Mouse (Mus musculus): Measurements from ENCODE around the gene Gm16181. TPM values are rescaled to one million over a fixed set of nuclear protein-coding genes. Genes with fewer than 3 reads are reported as not detected.

The Gm16181 gene
- polyA plus RNA-seq, 1 experiment = not detected

GRCm38 (mm10) chr17:35201128-35201527 is 19.5 kb upstream of the Gm16181 start:
- TF ChIP-seq POLR2A (IDR thresholded peaks at IDR 0.05; ENCODE audit: control insufficient read depth, extremely low read depth, insufficient read depth, low read length, poor library complexity) (no peak), CTCF (IDR thresholded peaks at IDR 0.05; ENCODE audit: borderline replicate concordance, control insufficient read depth, extremely low read depth, insufficient read depth, low read length, poor library complexity) (no peak)
- H3K36me3 ChIP-seq (ENCODE audit: control insufficient read depth, insufficient read depth, low read length) = no peaks in the 10 kb centered on the region
- 4% methylated on average over 11 of the region's 11 CpGs for WGBS
- peak overlapping the region; percentile 54 for H3K4me3 ChIP-seq (ENCODE audit: control insufficient read depth, insufficient read depth, low read length)
- H3K27me3 ChIP-seq (ENCODE audit: control insufficient read depth, insufficient read depth, low read length) = no peaks in the 10 kb centered on the region
- DNase-seq = no peak
- H3K27ac ChIP-seq (ENCODE audit: control insufficient read depth, insufficient read depth, low read length) = peak overlapping the region; percentile 72
- peaks cover 77% of the 10 kb centered on the region for H3K4me1 ChIP-seq (replicated peaks; ENCODE audit: control insufficient read depth, insufficient read depth, low read length)

- DNase-seq = peak; percentile 70
- no peaks in the 10 kb centered on the region for H3K36me3 ChIP-seq (ENCODE audit: control insufficient read depth, insufficient read depth, low read length)
- H3K27ac ChIP-seq (ENCODE audit: control insufficient read depth, insufficient read depth, low read length) = peak within 1 kb of the TSS; percentile 72
- TF ChIP-seq CTCF (IDR thresholded peaks at IDR 0.05; ENCODE audit: borderline replicate concordance, control insufficient read depth, extremely low read depth, insufficient read depth, low read length, poor library complexity) (0 out of 2 replicates have a peak, but pooled peaks have one; percentile 18), POLR2A (IDR thresholded peaks at IDR 0.05; ENCODE audit: control insufficient read depth, extremely low read depth, insufficient read depth, low read length, poor library complexity) (peak; percentile 81)
- H3K4me1 ChIP-seq (replicated peaks; ENCODE audit: control insufficient read depth, insufficient read depth, low read length) = peaks cover 71% of the 10 kb centered on the region
- peak within 1 kb of the TSS; percentile 54 for H3K4me3 ChIP-seq (ENCODE audit: control insufficient read depth, insufficient read depth, low read length)
- no peaks in the 10 kb centered on the region for H3K27me3 ChIP-seq (ENCODE audit: control insufficient read depth, insufficient read depth, low read length)
- 1% methylated on average over 13 of the region's 13 CpGs for WGBS
Measured at GRCm38 (mm10) chr17:35201787-35202186, 18.8 kb upstream of the Gm16181 start, which contains the start of gene Tnf. Gene Tnf (minus strand): TSS chr17:35202007.

GRCm38 (mm10) chr17:35202442-35202841 is 18.2 kb upstream of the Gm16181 start:
- Histone ChIP-seq H3K4me3 (ENCODE audit: control insufficient read depth, insufficient read depth, low read length) (no peak overlapping the region), H3K27me3 (ENCODE audit: control insufficient read depth, insufficient read depth, low read length) (no peaks in the 10 kb centered on the region), H3K36me3 (ENCODE audit: control insufficient read depth, insufficient read depth, low read length) (no peaks in the 10 kb centered on the region), H3K27ac (ENCODE audit: control insufficient read depth, insufficient read depth, low read length) (no peak overlapping the region), H3K4me1 (replicated peaks; ENCODE audit: control insufficient read depth, insufficient read depth, low read length) (peaks cover 67% of the 10 kb centered on the region)
- DNase-seq = no peak
- no peak for TF ChIP-seq POLR2A (IDR thresholded peaks at IDR 0.05; ENCODE audit: control insufficient read depth, extremely low read depth, insufficient read depth, low read length, poor library complexity)
- 91% methylated on average over 4 of the region's 4 CpGs for WGBS

GRCm38 (mm10) chr17:35204494-35205379 is 15.9 kb upstream of the Gm16181 start, which contains the start of gene Lta:
Gene Lta (minus strand): TSS chr17:35205351.
- 23% methylated on average over 20 of the region's 20 CpGs for WGBS
- TF ChIP-seq CTCF (IDR thresholded peaks at IDR 0.05; ENCODE audit: borderline replicate concordance, control insufficient read depth, extremely low read depth, insufficient read depth, low read length, poor library complexity) = 0 out of 2 replicates have a peak, but pooled peaks have one; percentile 30
- TF ChIP-seq POLR2A (IDR thresholded peaks at IDR 0.05; ENCODE audit: control insufficient read depth, extremely low read depth, insufficient read depth, low read length, poor library complexity) = 0 out of 2 replicates have a peak, but pooled peaks have one; percentile 40
- H3K4me1 ChIP-seq (replicated peaks; ENCODE audit: control insufficient read depth, insufficient read depth, low read length) = peaks cover 59% of the 10 kb centered on the region
- peak; percentile 78 for DNase-seq
- no peaks in the 10 kb centered on the region for H3K27me3 ChIP-seq (ENCODE audit: control insufficient read depth, insufficient read depth, low read length)
- no peaks in the 10 kb centered on the region for H3K36me3 ChIP-seq (ENCODE audit: control insufficient read depth, insufficient read depth, low read length)
- H3K27ac ChIP-seq (ENCODE audit: control insufficient read depth, insufficient read depth, low read length) = peak within 1 kb of the TSS; percentile 79
- H3K4me3 ChIP-seq (ENCODE audit: control insufficient read depth, insufficient read depth, low read length) = peak within 1 kb of the TSS; percentile 30

GRCm38 (mm10) chr17:35205380-35205769 is 15.3 kb upstream of the Gm16181 start:
- TF ChIP-seq CTCF (IDR thresholded peaks at IDR 0.05; ENCODE audit: borderline replicate concordance, control insufficient read depth, extremely low read depth, insufficient read depth, low read length, poor library complexity) = no peak
- Histone ChIP-seq H3K27ac (ENCODE audit: control insufficient read depth, insufficient read depth, low read length) (peak overlapping the region; percentile 79), H3K4me3 (ENCODE audit: control insufficient read depth, insufficient read depth, low read length) (peak overlapping the region; percentile 30), H3K27me3 (ENCODE audit: control insufficient read depth, insufficient read depth, low read length) (no peaks in the 10 kb centered on the region), H3K36me3 (ENCODE audit: control insufficient read depth, insufficient read depth, low read length) (no peaks in the 10 kb centered on the region), H3K4me1 (replicated peaks; ENCODE audit: control insufficient read depth, insufficient read depth, low read length) (peaks cover 58% of the 10 kb centered on the region)
- DNase-seq = peak; percentile 35
- WGBS = 31% methylated on average over 10 of the region's 10 CpGs

- peaks cover 28% of the 10 kb centered on the region for H3K4me1 ChIP-seq (replicated peaks; ENCODE audit: control insufficient read depth, insufficient read depth, low read length)
- H3K4me3 ChIP-seq (ENCODE audit: control insufficient read depth, insufficient read depth, low read length) = no peak overlapping the region
- H3K27me3 ChIP-seq (ENCODE audit: control insufficient read depth, insufficient read depth, low read length) = no peaks in the 10 kb centered on the region
- WGBS = 18% methylated on average over 12 of the region's 12 CpGs
- H3K27ac ChIP-seq (ENCODE audit: control insufficient read depth, insufficient read depth, low read length) = no peak overlapping the region
- H3K36me3 ChIP-seq (ENCODE audit: control insufficient read depth, insufficient read depth, low read length) = no peaks in the 10 kb centered on the region
- DNase-seq = no peak
- no peak for TF ChIP-seq CTCF (IDR thresholded peaks at IDR 0.05; ENCODE audit: borderline replicate concordance, control insufficient read depth, extremely low read depth, insufficient read depth, low read length, poor library complexity)
Measured at GRCm38 (mm10) chr17:35209785-35210535, 10.7 kb upstream of the Gm16181 start.

Data from thymus, adult 2 months (tissue).